Mouse (Mus musculus): ENCODE measurements at regions not wholly inside any gene's neighbourhood (a gene's known extent, or its start where the extent isn't known, plus 50 kb on each side); places are given as distances from the start of the nearest gene placed in this dataset. TPM values are rescaled to one million over a fixed set of nuclear protein-coding genes. Genes with fewer than 3 reads are reported as not detected.

DNA sequence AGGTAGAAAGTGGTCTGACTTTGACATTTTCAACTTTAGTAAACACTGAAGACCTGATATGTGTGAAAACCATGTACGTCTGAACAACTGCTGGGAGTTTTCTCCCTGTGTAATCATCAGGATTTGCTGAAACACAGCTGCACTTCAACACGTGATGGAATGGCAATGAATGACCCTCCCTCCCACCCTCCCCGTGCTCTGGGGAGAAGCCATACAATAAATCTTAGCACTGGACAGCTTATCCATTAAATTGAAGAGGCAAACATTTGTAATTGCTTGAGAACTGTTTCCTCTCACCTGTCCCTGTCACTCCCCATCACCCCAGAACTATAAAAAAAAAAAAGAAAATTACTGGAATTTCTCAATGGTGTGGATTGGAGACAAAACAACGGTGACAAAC, 159.1 kb downstream of the Calcrl start:
- Histone ChIP-seq H3K4me2 (no peak overlapping the region), H3K4me1 (replicated peaks) (peaks cover 10% of the 10 kb centered on the region), H3K4me3 (replicated peaks) (no peak overlapping the region), H3K36me3 (no peaks in the 10 kb centered on the region), H3K27me3 (no peaks in the 10 kb centered on the region), H3K27ac (no peak overlapping the region), H3K9me3 (replicated peaks) (no peaks in the 10 kb centered on the region), H3K9ac (no peak overlapping the region)
- DNase-seq (no peak), ATAC-seq (ENCODE audit: low read depth) (no peak)
- 49% methylated on average over 4 of the region's 4 CpGs for WGBS (ENCODE audit: insufficient replicate concordance)

- H3K4me3 ChIP-seq (replicated peaks), result no peak overlapping the region
- DNase-seq, result no peak
- peaks cover 10% of the 10 kb centered on the region for H3K4me1 ChIP-seq (replicated peaks)
- H3K9me3 ChIP-seq (replicated peaks), result no peaks in the 10 kb centered on the region
- no peak overlapping the region for H3K4me2 ChIP-seq
- H3K9ac ChIP-seq, result no peak overlapping the region
- H3K27ac ChIP-seq, result no peak overlapping the region
- no peaks in the 10 kb centered on the region for H3K36me3 ChIP-seq
- no peak for ATAC-seq (ENCODE audit: low read depth)
- WGBS (ENCODE audit: insufficient replicate concordance), result 32% methylated on average over 6 of the region's 6 CpGs
- H3K27me3 ChIP-seq, result no peaks in the 10 kb centered on the region
Observed at GRCm38 (mm10) chr2:84266883-84267554, 158.2 kb downstream of the Calcrl start.

DNA sequence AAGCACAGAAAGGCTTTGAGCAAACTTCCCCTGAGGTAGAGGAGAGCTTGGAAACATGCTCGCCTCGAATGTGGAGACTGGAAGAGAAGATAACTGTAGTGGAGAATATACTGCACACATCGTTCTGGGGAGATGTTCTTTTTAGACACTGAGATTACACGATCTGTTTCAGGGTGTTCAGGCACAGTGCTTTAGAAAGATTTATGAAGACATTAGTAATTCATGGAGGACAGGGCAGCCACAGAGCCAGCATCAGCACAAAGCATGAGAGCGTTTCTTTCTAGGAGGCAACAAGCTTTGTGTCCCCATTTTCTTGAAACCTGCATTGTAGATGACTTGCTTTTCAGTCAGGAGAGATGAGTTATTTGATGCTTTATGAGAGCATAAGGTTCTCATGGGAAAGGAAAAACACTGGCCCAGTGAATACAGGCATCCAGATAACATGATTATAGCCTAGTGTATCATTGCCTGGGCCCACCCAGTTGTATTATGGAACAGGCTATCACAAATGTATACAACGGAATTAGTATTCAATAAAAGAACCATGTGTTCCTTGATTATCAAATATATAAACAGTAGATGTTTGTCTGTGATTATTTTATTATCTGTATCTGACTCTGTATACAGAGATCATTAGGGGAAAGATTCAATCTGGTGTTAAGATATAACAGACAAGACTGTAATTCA, 151.0 kb downstream of the Calcrl start:
- no peaks in the 10 kb centered on the region for H3K36me3 ChIP-seq
- no peak overlapping the region for H3K4me2 ChIP-seq
- H3K27me3 ChIP-seq, result no peaks in the 10 kb centered on the region
- no peak overlapping the region for H3K4me3 ChIP-seq (replicated peaks)
- WGBS (ENCODE audit: insufficient replicate concordance), result 60% methylated on average over 6 of the region's 6 CpGs
- H3K9me3 ChIP-seq (replicated peaks), result no peaks in the 10 kb centered on the region
- H3K4me1 ChIP-seq (replicated peaks), result no peaks in the 10 kb centered on the region
- ATAC-seq (ENCODE audit: low read depth) (no peak), DNase-seq (no peak)
- H3K9ac ChIP-seq, result no peak overlapping the region
- H3K27ac ChIP-seq, result no peak overlapping the region

DNA sequence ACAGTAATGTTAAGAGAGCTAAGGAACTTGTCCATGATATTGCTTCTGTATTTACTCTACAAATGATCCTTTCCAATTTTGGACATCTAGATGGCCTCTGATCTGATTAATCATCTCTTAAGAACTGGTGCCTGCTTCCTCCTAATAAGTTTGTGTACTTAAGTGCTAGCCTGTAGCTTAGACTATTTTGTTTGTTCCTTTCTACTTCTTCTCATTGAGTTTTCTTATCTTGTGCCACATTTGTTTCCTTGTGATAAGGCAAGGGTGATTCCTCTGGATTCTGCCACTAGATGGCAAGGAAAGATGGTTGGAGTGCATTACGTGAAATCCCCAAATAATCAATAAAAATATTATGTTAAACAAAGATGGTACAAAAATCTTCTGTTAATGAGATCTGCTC, 148.0 kb downstream of the Calcrl start:
- Histone ChIP-seq H3K27ac (no peak overlapping the region), H3K4me3 (replicated peaks) (no peak overlapping the region), H3K9me3 (replicated peaks) (no peaks in the 10 kb centered on the region), H3K4me1 (replicated peaks) (no peaks in the 10 kb centered on the region), H3K36me3 (no peaks in the 10 kb centered on the region), H3K27me3 (no peaks in the 10 kb centered on the region), H3K4me2 (no peak overlapping the region), H3K9ac (no peak overlapping the region)
- DNase-seq (no peak), ATAC-seq (ENCODE audit: low read depth) (no peak)
- WGBS (ENCODE audit: insufficient replicate concordance), result 25% methylated on average over 1 of the region's 1 CpGs

Small RNAs in the stretch of these regions (microRNA-seq; reads per million reads assigned to microRNA genes)
- gene Gm25972, result not detected

All from liver, embryonic 13.5 days (tissue).